ENCODE assay signal across 16 mouse cellular contexts in genomic region chr1:168058769-168059168, GRCm38 (mm10).
DNase-seq lines count a peak whose midpoint lies in the region; ATAC-seq and TF ChIP-seq lines count a peak whose summit lies in the region.
"Had no signal": no experiment of that assay in that cellular context is flagged by ENCODE, and none has a peak within 500 bp of the region (broad histone marks: within the 10 kb centered on the region; RNA-seq: fewer than 3 reads in every experiment).

No protein-coding gene starts in this region.

- ATAC-seq in forebrain, embryonic 12.5 days (ENCODE audit: low FRiP score): peak; percentile 65; the same call in 1 of the 2 replicates
- no peak for ATAC-seq in forebrain, embryonic 15.5 days (replicated peaks)
- 0 out of 2 replicates have a peak, but pooled peaks have one; percentile 42 for ATAC-seq in forebrain, embryonic 14.5 days
- no peak for ATAC-seq in forebrain, embryonic 16.5 days

- no peak overlapping the region for H3K4me2 ChIP-seq in forebrain, embryonic 12.5 days
- no peak overlapping the region for H3K4me2 ChIP-seq in forebrain, embryonic 15.5 days (replicated peaks)
- no peak overlapping the region for H3K4me2 ChIP-seq in forebrain, embryonic 14.5 days (ENCODE audit: low read length)
- H3K4me2 ChIP-seq in forebrain, embryonic 16.5 days (ENCODE audit: low read length): no peak overlapping the region
- H3K4me2 ChIP-seq: embryonic facial prominence, embryonic 12.5 days had no signal

- H3K27ac ChIP-seq in forebrain, embryonic 12.5 days: no peak overlapping the region
- no peak overlapping the region for H3K27ac ChIP-seq in forebrain, embryonic 15.5 days (replicated peaks)
- no peak overlapping the region for H3K27ac ChIP-seq in forebrain, embryonic 14.5 days (ENCODE audit: low read depth, low read length)
- no peak overlapping the region for H3K27ac ChIP-seq in forebrain, embryonic 16.5 days (ENCODE audit: low read length)
- H3K27ac ChIP-seq: embryonic facial prominence, embryonic 10.5 days; embryonic facial prominence, embryonic 12.5 days had no signal

- H3K4me1 ChIP-seq in forebrain, embryonic 12.5 days: peaks cover 10% of the 10 kb centered on the region
- peaks cover 9% of the 10 kb centered on the region; the same call in 1 of the 2 replicates for H3K4me1 ChIP-seq in forebrain, embryonic 15.5 days
- H3K4me1 ChIP-seq in forebrain, embryonic 14.5 days (ENCODE audit: control insufficient read depth, insufficient read depth, low read length): peaks cover 11% of the 10 kb centered on the region; the same call in 1 of the 2 replicates
- H3K4me1 ChIP-seq in forebrain, embryonic 16.5 days (replicated peaks; ENCODE audit: control insufficient read depth, insufficient read depth, low read length): no peaks in the 10 kb centered on the region
- no peaks in the 10 kb centered on the region; the same call in 1 of the 2 replicates for H3K4me1 ChIP-seq in lung, adult 2 months (ENCODE audit: control insufficient read depth, insufficient read depth, low read length)
- H3K4me1 ChIP-seq: embryonic facial prominence, embryonic 12.5 days had no signal

- no peaks in the 10 kb centered on the region for H3K9me3 ChIP-seq in forebrain, embryonic 12.5 days
- H3K9me3 ChIP-seq in forebrain, embryonic 15.5 days: no peaks in the 10 kb centered on the region
- H3K9me3 ChIP-seq in forebrain, embryonic 14.5 days (replicated peaks; ENCODE audit: control insufficient read depth, low read length): no peaks in the 10 kb centered on the region
- H3K9me3 ChIP-seq in forebrain, embryonic 16.5 days (ENCODE audit: control insufficient read depth, low read length): no peaks in the 10 kb centered on the region
- H3K9me3 ChIP-seq: embryonic facial prominence, embryonic 10.5 days; embryonic facial prominence, embryonic 12.5 days had no signal

- no peak overlapping the region for H3K4me3 ChIP-seq in forebrain, embryonic 12.5 days (replicated peaks)
- no peak overlapping the region for H3K4me3 ChIP-seq in forebrain, embryonic 15.5 days
- no peak overlapping the region for H3K4me3 ChIP-seq in forebrain, embryonic 14.5 days (ENCODE audit: low read depth, low read length)
- H3K4me3 ChIP-seq in forebrain, embryonic 16.5 days (replicated peaks; ENCODE audit: low read length): no peak overlapping the region
- no peak overlapping the region for H3K4me3 ChIP-seq in lung, adult 2 months (replicated peaks; ENCODE audit: extremely low read depth, low read depth, low read length)
- H3K4me3 ChIP-seq: embryonic facial prominence, embryonic 10.5 days; embryonic facial prominence, embryonic 12.5 days had no signal

- no peak for TF ChIP-seq POLR2A in brain, embryonic 14.5 days (IDR thresholded peaks at IDR 0.05; ENCODE audit: borderline replicate concordance, extremely low read depth, insufficient read depth, insufficient read length, poor library complexity, severe bottlenecking)
- TF ChIP-seq POLR2A in lung, adult 2 months (IDR thresholded peaks at IDR 0.05; ENCODE audit: borderline replicate concordance, extremely low read depth, low read depth, low read length): no peak

- TF ChIP-seq CTCF in brain, embryonic 14.5 days (IDR thresholded peaks at IDR 0.05; ENCODE audit: borderline replicate concordance, extremely low read depth, insufficient read depth, insufficient read length): no peak
- TF ChIP-seq CTCF in lung, adult 2 months (IDR thresholded peaks at IDR 0.05; ENCODE audit: insufficient read depth, low read length): no peak

- H3K9ac ChIP-seq in forebrain, embryonic 12.5 days: no peak overlapping the region
- H3K9ac ChIP-seq in forebrain, embryonic 15.5 days (replicated peaks): no peak overlapping the region
- no peak overlapping the region for H3K9ac ChIP-seq in forebrain, embryonic 14.5 days (ENCODE audit: low read length)
- no peak overlapping the region for H3K9ac ChIP-seq in forebrain, embryonic 16.5 days (replicated peaks; ENCODE audit: low read depth, low read length)
- H3K9ac ChIP-seq: embryonic facial prominence, embryonic 12.5 days had no signal

- no peaks in the 10 kb centered on the region for H3K36me3 ChIP-seq in forebrain, embryonic 12.5 days (replicated peaks)
- H3K36me3 ChIP-seq in forebrain, embryonic 15.5 days: no peaks in the 10 kb centered on the region
- no peaks in the 10 kb centered on the region for H3K36me3 ChIP-seq in forebrain, embryonic 14.5 days (ENCODE audit: control insufficient read depth, insufficient read depth, low read length)
- H3K36me3 ChIP-seq in forebrain, embryonic 16.5 days (ENCODE audit: control insufficient read depth, insufficient read depth): no peaks in the 10 kb centered on the region
- H3K36me3 ChIP-seq: embryonic facial prominence, embryonic 10.5 days; embryonic facial prominence, embryonic 12.5 days had no signal

- H3K27me3 ChIP-seq in forebrain, embryonic 12.5 days: no peaks in the 10 kb centered on the region
- no peaks in the 10 kb centered on the region for H3K27me3 ChIP-seq in forebrain, embryonic 15.5 days
- H3K27me3 ChIP-seq in forebrain, embryonic 14.5 days (replicated peaks; ENCODE audit: control insufficient read depth, insufficient read depth, low read length): no peaks in the 10 kb centered on the region
- H3K27me3 ChIP-seq in forebrain, embryonic 16.5 days (replicated peaks; ENCODE audit: control insufficient read depth, insufficient read depth, low read length): no peaks in the 10 kb centered on the region
- H3K27me3 ChIP-seq: embryonic facial prominence, embryonic 12.5 days had no signal

- DNase-seq in forebrain, embryonic 14.5 days (ENCODE audit: low spot score): peak; percentile 66
- DNase-seq in brain, embryonic 14.5 days (ENCODE audit: low read depth): peak; percentile 83
- no peak for DNase-seq in lung, adult 2 months
- DNase-seq: adrenal gland, adult 2 months; adrenal gland, postnatal 10 days; adrenal gland, postnatal 25 days; cerebellum, adult 11-12 months; cerebellum, adult 2 months; cerebellum, adult 9-10 months; cerebellum, postnatal 10 days; cerebellum, postnatal 25 days had no signal

- WGBS in forebrain, embryonic 12.5 days: 48% methylated on average over 4 of the region's 4 CpGs
- 20% methylated on average over 4 of the region's 4 CpGs for WGBS in forebrain, embryonic 15.5 days
- 19% methylated on average over 4 of the region's 4 CpGs for WGBS in forebrain, embryonic 14.5 days
- 16% methylated on average over 4 of the region's 4 CpGs for WGBS in forebrain, embryonic 16.5 days
- 92% methylated on average over 4 of the region's 4 CpGs for WGBS in lung, adult 2 months

Comparison
In these comparisons a context has a peak if more than half of its experiments do, and no peak if none do; other contexts are left out.
1. ATAC-seq: peak in forebrain, embryonic 12.5 days (single experiment) and forebrain, embryonic 14.5 days (single experiment); none in forebrain, embryonic 15.5 days (single experiment) and forebrain, embryonic 16.5 days (single experiment).